Mouse (Mus musculus): ENCODE measurements at regions not wholly inside any gene's neighbourhood (a gene's known extent, or its start where the extent isn't known, plus 50 kb on each side); places are given as distances from the start of the nearest gene placed in this dataset.

GRCm38 (mm10) chr4:9031634-9032033 lies 792.8 kb upstream of the Car8 start:
- DNase-seq, result no peak

DNA sequence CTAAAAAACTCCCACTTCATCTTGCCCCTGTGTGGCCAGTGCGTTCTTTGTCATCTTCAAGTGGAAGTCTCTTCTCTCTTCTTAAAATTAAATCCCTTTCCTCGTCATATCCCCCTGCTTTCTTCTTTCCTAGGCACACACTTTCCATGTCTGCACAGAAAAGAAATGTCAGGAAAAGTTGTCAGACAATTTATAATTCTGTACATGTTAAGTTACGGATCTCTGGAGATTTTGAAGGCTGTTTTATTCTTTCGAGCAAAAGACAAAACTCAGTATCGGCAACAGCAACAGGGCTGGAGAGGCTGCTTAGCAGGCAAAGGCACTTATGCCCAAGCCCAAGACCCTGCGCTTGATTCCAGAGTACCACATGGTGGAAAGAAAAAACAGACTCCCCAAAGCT lies 790.1 kb upstream of the Car8 start:
- no peak for DNase-seq

GRCm38 (mm10) chr4:9028475-9028874 lies 789.6 kb upstream of the Car8 start:
- no peak for DNase-seq

GRCm38 (mm10) chr4:9027798-9028404 lies 789.1 kb upstream of the Car8 start:
- DNase-seq, result peak; percentile 55 to 78

DNA sequence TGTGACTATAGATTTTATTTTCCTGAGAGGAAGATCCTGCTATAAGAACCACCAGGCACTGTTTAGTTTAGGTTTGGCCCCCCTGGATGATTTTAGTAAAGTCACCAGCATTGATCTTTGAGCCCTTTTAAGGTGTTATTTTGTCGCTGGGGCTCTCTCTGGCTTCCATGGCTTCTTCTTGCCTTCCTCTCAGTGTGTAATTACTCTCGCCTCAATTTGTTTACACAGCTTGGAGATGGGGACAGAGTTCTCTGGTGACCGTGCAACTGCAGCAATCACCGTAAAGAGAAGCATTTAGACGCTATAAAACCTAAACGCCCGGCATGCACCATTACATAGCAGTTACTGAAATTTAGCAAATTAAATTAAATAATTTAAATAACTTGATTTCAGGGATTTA lies 788.5 kb upstream of the Car8 start:
- DNase-seq, result no peak

DNA sequence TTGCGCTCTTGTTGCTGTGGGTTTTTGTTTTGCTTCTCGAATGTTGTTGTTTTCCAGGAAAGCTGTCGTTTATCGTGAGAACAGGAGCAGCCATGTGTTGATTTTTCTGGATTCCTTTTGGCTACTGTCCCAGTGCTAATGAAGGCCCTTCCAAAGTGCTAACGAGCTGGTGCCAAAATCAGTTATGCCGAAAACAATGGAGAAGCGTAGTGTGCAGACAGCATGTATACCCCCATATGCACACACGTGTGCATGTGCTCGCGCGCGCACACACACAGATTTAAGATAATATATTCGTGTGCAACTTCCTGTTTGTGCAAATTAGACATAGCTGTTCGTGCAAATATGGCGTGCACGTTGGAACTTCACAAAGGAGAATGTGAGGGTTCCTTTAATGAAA lies 788.0 kb upstream of the Car8 start:
- no peak for DNase-seq

GRCm38 (mm10) chr4:9025821-9026470 lies 787.1 kb upstream of the Car8 start:
- peak; percentile 26 to 28 for DNase-seq

DNA sequence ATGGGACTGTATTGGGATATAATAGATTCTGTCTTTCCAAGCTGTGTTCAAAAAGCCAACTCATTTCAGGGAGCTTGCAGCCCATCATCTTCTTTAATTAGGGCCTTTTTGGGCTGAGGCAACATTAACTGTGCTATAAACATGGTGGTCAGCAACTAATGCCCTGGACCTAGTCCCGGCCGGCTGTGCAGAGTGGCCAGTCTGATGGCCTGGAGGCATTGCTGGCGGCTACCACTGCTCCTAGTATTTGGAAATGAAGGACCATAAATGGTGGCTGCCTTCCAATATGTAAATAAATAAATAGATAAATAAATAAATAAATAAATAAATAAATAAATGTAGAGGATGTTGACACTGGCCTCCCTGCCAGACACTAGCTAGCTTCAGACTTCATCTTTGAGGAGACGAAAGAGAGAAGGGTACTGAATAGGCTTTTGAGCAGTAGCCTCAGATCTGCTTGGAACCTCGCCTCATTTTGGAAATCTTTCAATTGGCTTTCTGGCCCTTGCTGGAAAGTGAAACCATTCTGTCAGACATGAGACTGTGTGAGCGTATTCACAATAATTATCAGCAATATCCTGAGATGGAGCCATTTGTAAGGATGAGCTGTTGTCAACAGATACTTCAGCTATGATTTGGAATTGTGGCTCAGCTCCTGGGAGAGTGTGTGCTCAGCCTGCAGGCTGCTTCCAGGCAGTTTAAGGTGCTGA lies 785.5 kb upstream of the Car8 start:
- no peak for DNase-seq

GRCm38 (mm10) chr4:9019241-9020110 lies 780.6 kb upstream of the Car8 start:
- DNase-seq, result no peak

DNA sequence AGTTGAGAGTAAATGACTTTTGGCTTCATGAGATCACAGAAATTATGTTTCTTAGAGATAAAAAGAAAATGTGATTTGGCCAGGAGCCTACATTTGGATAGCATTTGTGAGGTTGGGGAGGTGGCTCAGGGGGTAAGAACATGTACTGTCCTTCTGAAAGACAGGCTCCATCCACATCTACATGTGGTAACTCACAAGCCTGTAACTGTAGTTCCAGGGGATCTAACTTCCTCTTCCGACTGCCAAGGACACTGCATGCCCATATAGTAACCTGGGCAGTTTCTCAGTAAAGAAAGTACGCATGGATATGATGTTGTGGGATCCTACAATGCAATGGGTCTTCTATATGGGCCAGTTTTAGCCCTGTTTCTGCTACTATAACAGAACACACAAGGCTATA lies 779.4 kb upstream of the Car8 start:
- DNase-seq, result no peak

DNA sequence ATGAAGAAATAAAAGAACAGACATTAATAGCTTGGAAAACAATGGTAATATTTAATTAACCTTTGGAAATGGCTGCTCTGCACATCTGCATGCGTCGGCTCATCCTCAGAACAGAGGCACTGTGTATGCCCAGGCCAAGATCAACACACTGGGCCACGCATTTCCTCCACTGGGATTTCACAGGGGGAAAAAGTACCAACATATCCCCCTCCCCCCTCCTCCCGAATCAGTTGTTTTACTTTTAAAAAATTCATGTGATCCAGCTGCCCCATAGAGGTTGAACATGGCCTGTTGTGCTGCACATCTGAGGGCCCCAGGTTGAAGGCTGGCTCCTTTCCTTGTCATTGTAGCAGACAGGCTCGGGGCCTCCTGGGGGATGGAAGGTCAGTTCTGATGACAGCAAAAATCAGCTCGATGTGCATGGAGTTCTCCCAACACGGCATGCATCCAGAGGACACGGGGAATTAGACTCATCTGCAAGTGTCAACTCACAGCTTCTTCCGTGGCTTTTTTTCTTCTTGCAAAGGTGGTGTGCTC lies 777.7 kb upstream of the Car8 start:
- no peak for DNase-seq

- no peak for DNase-seq
Measured at GRCm38 (mm10) chr4:9015528-9016503, 777.0 kb upstream of the Car8 start.

- no peak for DNase-seq
Measured at GRCm38 (mm10) chr4:9014986-9015385, 776.1 kb upstream of the Car8 start.

- DNase-seq, result no peak
Measured at GRCm38 (mm10) chr4:9012787-9013186, 773.9 kb upstream of the Car8 start.

DNA sequence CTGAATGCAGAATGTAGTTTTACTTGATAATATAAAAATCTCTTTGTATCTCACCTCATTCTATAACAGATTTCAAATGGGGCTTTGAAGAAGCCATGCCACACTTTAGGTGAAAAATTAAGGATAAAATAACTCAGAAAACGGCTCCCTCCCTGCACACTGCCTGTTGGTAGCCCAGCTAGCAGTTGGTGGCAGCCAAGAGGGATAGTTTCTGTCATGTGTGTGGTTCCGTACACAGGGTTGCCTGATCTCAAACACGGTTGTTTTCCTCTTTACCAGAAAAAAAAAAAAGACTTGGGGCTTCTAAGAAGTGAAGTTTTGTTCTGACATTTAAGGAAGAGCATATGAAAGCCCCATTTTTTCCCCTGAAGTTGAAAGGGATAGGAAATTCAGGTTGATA lies 773.1 kb upstream of the Car8 start:
- no peak for DNase-seq

- DNase-seq, result no peak
Measured at GRCm38 (mm10) chr4:9011129-9011518, 772.3 kb upstream of the Car8 start.

- DNase-seq, result no peak
Measured at GRCm38 (mm10) chr4:9010381-9011128, 771.7 kb upstream of the Car8 start.

DNA sequence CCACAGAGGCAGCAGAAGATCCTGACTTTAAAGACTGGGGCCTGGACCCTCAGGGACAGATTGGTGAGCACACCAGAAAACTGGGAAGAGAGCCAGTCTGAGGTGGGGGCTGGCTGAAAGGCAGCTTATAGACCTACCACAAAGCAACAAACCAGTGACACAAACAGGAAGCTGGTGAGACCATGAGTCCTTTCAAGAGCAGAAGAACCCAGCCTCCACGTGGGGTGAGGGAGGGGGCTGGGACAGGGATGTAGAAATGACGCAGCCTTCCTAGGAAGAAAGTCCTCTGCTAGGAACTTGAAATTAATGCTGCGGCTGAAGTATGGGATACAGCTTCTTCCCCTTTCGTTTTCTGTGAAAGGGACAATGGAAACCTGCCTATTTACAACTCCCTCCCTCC lies 770.8 kb upstream of the Car8 start:
- no peak for DNase-seq

DNA sequence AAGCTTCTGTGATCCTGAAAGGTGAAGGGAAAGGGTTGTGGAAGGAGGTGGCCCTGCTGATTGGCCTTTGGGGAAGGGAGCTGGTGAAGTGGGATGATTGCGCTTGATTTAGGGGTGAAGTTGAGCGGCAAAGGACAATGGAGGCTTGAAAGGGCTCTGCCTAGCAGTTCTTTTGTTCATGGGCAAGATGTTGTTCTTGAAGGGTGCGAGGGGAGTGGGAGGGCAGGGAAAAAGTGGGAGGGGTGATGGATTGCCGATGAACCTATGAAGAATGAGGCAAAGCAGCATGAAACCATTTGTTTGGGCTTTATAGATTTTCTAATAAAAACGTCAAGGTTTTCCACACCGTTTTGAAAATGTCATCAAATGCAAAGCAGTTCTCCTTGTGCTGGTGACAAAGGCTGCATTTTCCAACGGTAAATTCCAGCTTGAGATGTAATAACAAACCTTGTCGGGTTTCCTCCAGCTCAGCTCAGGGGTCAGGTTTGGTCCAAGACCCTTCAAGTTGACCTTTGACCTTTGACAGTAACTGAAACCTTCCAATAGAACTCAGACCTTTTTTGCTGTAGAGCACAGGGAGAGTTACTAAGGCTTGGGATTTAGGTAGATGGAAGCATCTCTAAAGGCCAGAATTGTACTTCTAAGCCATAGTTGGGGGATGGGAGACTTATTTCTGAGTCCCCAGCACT lies 767.2 kb upstream of the Car8 start:
- DNase-seq, result no peak

DNA sequence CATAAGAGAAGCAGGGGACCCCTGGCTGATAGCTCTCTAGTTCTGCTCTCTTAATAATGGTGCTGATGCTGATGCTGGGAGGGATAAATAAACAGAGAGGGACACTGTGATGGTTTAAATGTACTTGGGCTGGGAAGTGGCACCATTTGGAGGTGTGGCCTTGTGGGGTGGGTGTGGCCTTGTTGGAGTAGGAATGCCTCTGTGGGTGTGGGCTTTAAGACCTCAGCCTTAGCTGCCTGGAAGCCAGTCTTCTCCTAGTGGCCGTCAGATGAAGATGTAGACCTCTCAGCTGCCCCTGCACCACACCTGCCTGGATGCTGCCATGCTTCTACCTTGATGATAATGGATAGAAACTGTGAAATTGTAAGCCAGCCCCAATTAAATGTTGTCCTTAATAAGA lies 765.0 kb upstream of the Car8 start:
- DNase-seq, result no peak

- DNase-seq, result no peak
Measured at GRCm38 (mm10) chr4:9002380-9002779, 763.5 kb upstream of the Car8 start.

Measured in kidney, adult 8-10 months (tissue).